Mouse (Mus musculus) liver, embryonic 14.5 days (tissue): Measurements from ENCODE around the gene Zkscan6.

ENCODE experiments used
- CTCF ChIP-seq: IDR thresholded peaks from 2 replicates; pipeline ENCODE4 v1.5.1; 2016; ENCODE audit warnings: antibody characterized with exemption, low read depth, control low read depth
- EP300 ChIP-seq: IDR thresholded peaks from 2 replicates; pipeline ENCODE4 v1.6.1; 2016; ENCODE audit warnings: antibody characterized with exemption, low read depth

- peak; percentile 69 for TF ChIP-seq EP300
- no peak for TF ChIP-seq CTCF
Observed at GRCm38 (mm10) chr11:65786160-65786559, 20.8 kb upstream of the Zkscan6 start.
